Mouse (Mus musculus) intestine, postnatal 0 days (tissue): ENCODE data around the gene Lamp2. TPM values are rescaled to one million over a fixed set of nuclear protein-coding genes. Genes with fewer than 3 reads are reported as not detected.

Source experiments
- ATAC-seq: fragments of 200-750 bp; cut with Nextera tagmentation; 2 replicates; pipeline ENCODE4 v1.8.0; 2017; ENCODE audit warnings: mild to moderate bottlenecking, moderate TSS enrichment, moderate library complexity
- H3K27ac ChIP-seq: fragments of 300-500 bp; sonication (generic); 2 replicates; pipeline ENCODE4 v1.5.1; 2014; ENCODE audit warnings: mild to moderate bottlenecking, low read depth, low read length, moderate library complexity
- H3K27me3 ChIP-seq: fragments of 300-500 bp; sonication (generic); replicated peaks from 2 replicates; pipeline ENCODE4 v1.6.1; 2014; ENCODE audit warnings: low read length, mixed read lengths; ENCODE audit not compliant: control insufficient read depth, insufficient read depth
- H3K36me3 ChIP-seq: fragments of 300-500 bp; sonication (generic); 2 replicates; pipeline ENCODE4 v1.6.1; 2014; ENCODE audit warnings: mild to moderate bottlenecking, moderate library complexity; ENCODE audit not compliant: control insufficient read depth, insufficient read depth
- H3K4me1 ChIP-seq: fragments of 300-500 bp; sonication (generic); replicated peaks from 2 replicates; pipeline ENCODE4 v1.6.1; 2014; ENCODE audit warnings: antibody characterized with exemption, low read length, mixed read lengths; ENCODE audit not compliant: control insufficient read depth, insufficient read depth
- H3K4me2 ChIP-seq: fragments of 300-500 bp; sonication (generic); replicated peaks from 2 replicates; pipeline ENCODE4 v1.6.1; 2014; ENCODE audit warnings: low read depth, mild to moderate bottlenecking, moderate library complexity
- H3K4me3 ChIP-seq: fragments of 300-500 bp; sonication (generic); 2 replicates; pipeline ENCODE4 v1.5.1; 2014; ENCODE audit warnings: low read depth, low read length
- H3K9ac ChIP-seq: fragments of 300-500 bp; sonication (generic); 2 replicates; pipeline ENCODE4 v1.6.1; 2014; ENCODE audit warnings: mild to moderate bottlenecking, low read depth, low read length
- H3K9me3 ChIP-seq: fragments of 300-500 bp; sonication (generic); 2 replicates; pipeline ENCODE4 v1.6.1; 2016; ENCODE audit warnings: mixed run types; ENCODE audit not compliant: control insufficient read depth
- CTCF ChIP-seq: sonication (generic); IDR thresholded peaks from 2 replicates; pipeline ENCODE4 v1.5.1; 2016; ENCODE audit warnings: low read depth, mild to moderate bottlenecking, control low read depth, antibody characterized with exemption, moderate library complexity
- WGBS: fragments of 180-500 bp; shearing (Covaris S2); extraction: QIAGEN DNeasy Blood & Tissue Kit; methylation state at CpG from one replicate; pipeline ENCODE4 v1.1.7; 2014; 5-methylcytosine and 5-hydroxymethylcytosine counted together
- polyA plus RNA-seq: library from polyadenylated mRNA; unstranded; fragments of >200 nt; fragmentation: Nextera tagmentation; extraction: Ambion mirVana; gene quantifications from 2 replicates; pipeline ENCODE4 v1.2.1, GENCODE M21; 2015

Gene Lamp2
- polyA plus RNA-seq, 1 experiment from 2014 or later, result 329 TPM

GRCm38 (mm10) chrX:38438147-38438791, 18.0 kb downstream of the Lamp2 start:
- Histone ChIP-seq H3K9me3 (no peaks in the 10 kb centered on the region), H3K27ac (no peak overlapping the region), H3K4me3 (no peak overlapping the region), H3K4me2 (no peak overlapping the region), H3K9ac (no peak overlapping the region), H3K27me3 (no peaks in the 10 kb centered on the region), H3K4me1 (no peaks in the 10 kb centered on the region), H3K36me3 (no peaks in the 10 kb centered on the region)
- no peak for ATAC-seq
- peak; percentile 88 for TF ChIP-seq CTCF
- 51% methylated on average over 7 of the region's 7 CpGs for WGBS

DNA sequence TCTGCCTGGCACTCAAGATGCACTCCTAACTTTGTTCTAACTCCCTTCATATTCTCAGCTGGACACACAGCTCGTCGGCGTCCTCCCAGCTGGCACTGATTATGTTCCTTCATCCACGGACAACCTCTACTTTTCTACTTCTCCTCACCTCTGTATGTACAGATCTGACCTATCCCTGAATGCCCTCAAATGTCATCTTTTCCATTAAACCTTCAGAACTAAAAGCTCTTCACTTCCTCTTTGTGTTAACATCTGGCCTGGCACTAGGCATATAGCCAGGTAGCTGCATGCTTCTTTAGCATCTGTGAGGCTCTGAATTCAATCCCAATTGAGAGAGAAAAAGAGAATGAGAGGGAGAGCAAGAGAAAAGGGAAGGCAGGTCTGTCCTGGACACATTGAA, 26.8 kb downstream of the Lamp2 start:
- Histone ChIP-seq H3K9ac (no peak overlapping the region), H3K27me3 (no peaks in the 10 kb centered on the region), H3K4me3 (no peak overlapping the region), H3K27ac (no peak overlapping the region), H3K4me2 (no peak overlapping the region), H3K4me1 (no peaks in the 10 kb centered on the region), H3K36me3 (peaks cover 19% of the 10 kb centered on the region; the same call in 1 of the 2 replicates), H3K9me3 (no peaks in the 10 kb centered on the region)
- TF ChIP-seq CTCF, result no peak
- WGBS, result 89% methylated on average over 4 of the region's 4 CpGs
- ATAC-seq, result no peak

GRCm38 (mm10) chrX:38428818-38429440, 27.3 kb downstream of the Lamp2 start:
- Histone ChIP-seq H3K4me3 (no peak overlapping the region), H3K27ac (no peak overlapping the region), H3K9ac (no peak overlapping the region), H3K9me3 (no peaks in the 10 kb centered on the region), H3K4me2 (no peak overlapping the region), H3K36me3 (peaks cover 23% of the 10 kb centered on the region; the same call in 1 of the 2 replicates), H3K4me1 (no peaks in the 10 kb centered on the region), H3K27me3 (no peaks in the 10 kb centered on the region)
- no peak; the same call in 1 of the 2 replicates for ATAC-seq
- TF ChIP-seq CTCF, result no peak
- WGBS, result 73% methylated on average over 3 of the region's 3 CpGs

GRCm38 (mm10) chrX:38426043-38426442, 30.2 kb downstream of the Lamp2 start:
- H3K9me3 ChIP-seq, result no peaks in the 10 kb centered on the region
- 88% methylated on average over 1 of the region's 1 CpGs for WGBS

DNA sequence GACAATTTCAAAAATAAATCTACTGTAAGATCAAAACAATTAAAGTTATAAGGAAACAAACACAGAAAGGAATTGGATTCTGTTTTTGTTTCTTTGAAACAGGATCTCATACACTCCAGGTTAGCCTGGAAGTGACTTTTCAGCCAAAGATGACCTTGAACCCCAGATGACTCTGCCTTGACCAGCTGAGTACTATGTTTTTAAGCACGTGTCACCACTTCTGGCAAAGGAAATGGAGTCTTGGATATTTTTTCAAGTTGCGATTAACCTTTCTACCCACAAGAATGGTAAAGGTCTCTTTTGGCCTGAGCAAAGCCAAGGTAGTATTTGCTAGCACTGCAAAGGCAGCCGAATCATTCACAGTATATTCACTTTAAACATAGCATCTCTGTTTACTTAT, 33.2 kb downstream of the Lamp2 start:
- H3K27me3 ChIP-seq, result no peaks in the 10 kb centered on the region
- H3K9ac ChIP-seq, result no peak overlapping the region
- H3K9me3 ChIP-seq, result no peaks in the 10 kb centered on the region
- TF ChIP-seq CTCF, result no peak
- H3K4me1 ChIP-seq, result no peaks in the 10 kb centered on the region
- no peak overlapping the region for H3K27ac ChIP-seq
- peaks cover 13% of the 10 kb centered on the region; the same call in 1 of the 2 replicates for H3K36me3 ChIP-seq
- no peak overlapping the region for H3K4me2 ChIP-seq
- no peak for ATAC-seq
- H3K4me3 ChIP-seq, result no peak overlapping the region
- 69% methylated on average over 3 of the region's 3 CpGs for WGBS

More at GRCm38 (mm10) chrX:38426043-38426442, 30.2 kb downstream of the Lamp2 start:
- TF ChIP-seq CTCF, result no peak
- no peak for ATAC-seq
- Histone ChIP-seq H3K4me3 (no peak overlapping the region), H3K27me3 (no peaks in the 10 kb centered on the region), H3K27ac (no peak overlapping the region), H3K36me3 (peaks cover 23% of the 10 kb centered on the region; the same call in 1 of the 2 replicates), H3K4me1 (no peaks in the 10 kb centered on the region), H3K9ac (no peak overlapping the region), H3K4me2 (no peak overlapping the region)

GRCm38 (mm10) chrX:38422396-38422795, 33.9 kb downstream of the Lamp2 start:
- no peak overlapping the region for H3K4me2 ChIP-seq
- H3K27ac ChIP-seq, result no peak overlapping the region
- H3K36me3 ChIP-seq, result peaks cover 13% of the 10 kb centered on the region; the same call in 1 of the 2 replicates
- ATAC-seq, result no peak
- no peak for TF ChIP-seq CTCF
- H3K9me3 ChIP-seq, result no peaks in the 10 kb centered on the region
- H3K27me3 ChIP-seq, result no peaks in the 10 kb centered on the region
- H3K4me1 ChIP-seq, result no peaks in the 10 kb centered on the region
- WGBS, result 73% methylated on average over 3 of the region's 3 CpGs
- H3K4me3 ChIP-seq, result no peak overlapping the region
- H3K9ac ChIP-seq, result no peak overlapping the region
